Mouse (Mus musculus): ENCODE results near the gene Dpp8. TPM values are rescaled to one million over a fixed set of nuclear protein-coding genes. Genes with fewer than 3 reads are reported as not detected.
"Not testable (repeated sequence)": the region's sequence is repeated elsewhere in the genome, so short reads cannot be mapped to it uniquely, and the experiment has no call there.

Dpp8 gene
- total RNA-seq, 2 experiments from 2014 or later = 134 to 141 TPM

GRCm38 (mm10) chr9:65020991-65021886, 11.0 kb upstream of the Dpp8 start, which contains the start of gene Hacd3:
Gene Hacd3 (minus strand): TSS chr9:65021693.
- peak; percentile 89 to 90 for DNase-seq (ENCODE audit: low spot score in 2 of 2)
- intact Hi-C loops (cut with DNase I) = no loop called here

- no peak for DNase-seq (ENCODE audit: low spot score in 2 of 2)
- intact Hi-C loops (cut with DNase I) = no loop called here
Measured at GRCm38 (mm10) chr9:65021887-65022579, 10.2 kb upstream of the Dpp8 start.

- DNase-seq (ENCODE audit: low spot score in 2 of 2) = no peak
- intact Hi-C loops (cut with DNase I) = no loop called here
Measured at GRCm38 (mm10) chr9:65022580-65023135, 9.6 kb upstream of the Dpp8 start.

- DNase-seq (ENCODE audit: low spot score in 2 of 2) = no peak
- intact Hi-C loops (cut with DNase I) = no loop called here
Measured at GRCm38 (mm10) chr9:65023447-65023846, 8.8 kb upstream of the Dpp8 start.

DNA sequence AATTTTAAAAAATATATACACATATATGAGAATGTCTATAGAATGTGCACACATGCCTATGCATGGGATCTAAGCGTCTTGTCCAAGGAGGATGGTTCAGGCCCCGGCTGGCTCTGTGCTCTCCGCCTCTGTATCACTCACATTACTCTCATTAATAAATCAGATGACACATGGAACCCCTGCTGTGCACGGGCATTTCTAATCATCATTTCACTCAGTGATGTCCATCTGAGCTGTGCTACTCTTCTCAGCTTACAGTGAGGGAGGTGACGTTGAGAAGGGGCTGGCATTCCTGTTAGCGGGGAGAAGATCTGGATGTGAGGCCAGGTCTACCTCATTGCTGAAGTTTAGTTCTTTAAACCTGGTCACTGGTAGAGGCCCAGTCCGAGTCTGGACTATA, 5.0 kb upstream of the Dpp8 start:
- DNase-seq (ENCODE audit: low spot score in 2 of 2) = no peak

DNA sequence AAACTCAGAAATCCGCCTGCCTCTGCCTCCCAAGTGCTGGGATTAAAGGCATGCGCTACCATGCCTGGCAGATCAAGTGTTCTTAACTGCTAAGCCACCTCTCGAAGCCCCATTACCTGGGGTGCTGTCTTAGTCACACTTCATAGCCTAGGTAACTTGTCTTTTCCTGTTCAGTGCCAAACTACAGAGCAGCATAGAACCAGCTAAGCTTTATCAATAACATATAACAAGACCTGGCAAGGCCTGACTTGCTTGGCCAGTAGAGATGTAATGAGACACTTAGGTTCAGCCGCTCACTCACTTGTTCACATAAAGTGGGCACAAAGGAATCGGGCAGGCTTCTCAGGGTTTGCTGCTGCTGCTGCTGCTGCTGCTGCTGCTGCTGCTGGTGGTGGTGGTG, 3.9 kb upstream of the Dpp8 start:
- intact Hi-C loops (cut with DNase I) = no loop called here
- DNase-seq (ENCODE audit: low spot score in 2 of 2) = no peak

More for the DNA sequence above, 5.0 kb upstream of the Dpp8 start:
- intact Hi-C loops (cut with DNase I) = no loop called here

DNA sequence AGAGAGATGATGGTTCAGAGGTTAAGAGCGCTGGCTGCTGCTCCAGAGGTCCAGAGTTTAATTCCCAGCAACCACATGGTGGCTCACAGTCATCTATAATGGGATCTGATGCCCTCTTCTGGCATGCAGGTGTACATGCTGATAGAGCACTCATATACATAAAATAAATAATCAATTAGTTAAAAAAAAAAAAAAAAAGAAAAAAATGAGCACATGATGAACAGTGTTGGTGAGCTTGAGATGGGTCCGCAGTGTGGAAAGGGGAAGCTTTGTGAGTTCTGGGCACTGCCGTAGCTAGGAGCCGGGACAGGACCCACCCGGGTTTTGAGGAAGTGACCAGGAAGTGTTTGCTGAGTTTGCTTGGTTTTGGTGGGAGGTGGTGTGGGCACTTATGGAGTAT, 859 bp upstream of the Dpp8 start:
- intact Hi-C loops (cut with DNase I); DNase-seq (ENCODE audit: low spot score in 2 of 2): not testable (repeated sequence)

DNA sequence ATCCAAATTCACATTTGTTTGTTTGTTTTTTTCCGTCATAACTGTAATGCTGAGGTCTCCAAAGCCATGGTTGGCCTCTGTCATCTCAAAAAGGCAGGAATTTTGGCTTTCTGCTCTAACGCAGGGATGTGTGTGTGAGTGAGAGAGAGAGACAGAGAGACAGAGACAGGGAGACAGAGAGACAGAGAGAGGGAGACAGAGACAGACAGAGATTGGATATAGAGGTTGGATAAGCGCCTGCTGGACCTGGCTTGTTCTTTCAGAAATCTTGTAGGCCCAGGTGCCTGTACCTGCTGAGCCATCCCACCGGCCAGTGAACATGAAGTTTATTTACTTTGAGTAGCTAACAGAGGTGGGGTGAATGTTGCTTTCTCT, 333 bp upstream of the Dpp8 start:
- intact Hi-C loops (cut with DNase I) = no loop called here

DNA sequence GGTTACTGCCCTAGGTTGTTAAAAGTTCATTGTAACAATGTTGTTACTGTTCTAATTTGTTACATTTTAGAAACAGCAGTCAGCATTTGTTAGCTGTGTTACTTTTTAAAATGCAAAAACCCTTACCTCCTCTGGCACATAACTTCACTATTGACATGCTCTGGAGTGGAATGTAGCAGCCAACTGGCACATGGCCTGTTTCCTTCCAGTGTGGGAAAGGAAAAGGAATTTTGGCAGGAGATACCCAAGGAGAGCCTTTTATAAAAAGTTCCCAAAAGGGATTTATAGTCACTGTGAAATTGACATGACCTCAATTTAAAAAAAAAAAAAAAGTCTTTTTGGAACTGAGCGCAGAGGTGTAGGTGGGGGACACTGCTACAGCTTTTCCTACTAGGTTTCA, 4.2 kb downstream of the Dpp8 start:
- DNase-seq (ENCODE audit: low spot score in 2 of 2) = peak; percentile 33 to 38
- intact Hi-C loops (cut with DNase I) = no loop called here

More for the DNA sequence above, 333 bp upstream of the Dpp8 start:
- no peak for DNase-seq (ENCODE audit: low spot score in 2 of 2)

GRCm38 (mm10) chr9:65036861-65037260, 4.6 kb downstream of the Dpp8 start:
- intact Hi-C loops (cut with DNase I) = no loop called here
- no peak for DNase-seq (ENCODE audit: low spot score in 2 of 2)

GRCm38 (mm10) chr9:65041430-65041829, 9.2 kb downstream of the Dpp8 start:
- intact Hi-C loops (cut with DNase I) = loop anchor here (5.0 kb wide), 1 partner anchor 36 kb away; no protein-coding TSS in a partner anchor
- DNase-seq (ENCODE audit: low spot score in 2 of 2) = no peak

GRCm38 (mm10) chr9:65046993-65047392, 14.8 kb downstream of the Dpp8 start:
- intact Hi-C loops (cut with DNase I) = no loop called here
- DNase-seq (ENCODE audit: low spot score in 2 of 2) = no peak

DNA sequence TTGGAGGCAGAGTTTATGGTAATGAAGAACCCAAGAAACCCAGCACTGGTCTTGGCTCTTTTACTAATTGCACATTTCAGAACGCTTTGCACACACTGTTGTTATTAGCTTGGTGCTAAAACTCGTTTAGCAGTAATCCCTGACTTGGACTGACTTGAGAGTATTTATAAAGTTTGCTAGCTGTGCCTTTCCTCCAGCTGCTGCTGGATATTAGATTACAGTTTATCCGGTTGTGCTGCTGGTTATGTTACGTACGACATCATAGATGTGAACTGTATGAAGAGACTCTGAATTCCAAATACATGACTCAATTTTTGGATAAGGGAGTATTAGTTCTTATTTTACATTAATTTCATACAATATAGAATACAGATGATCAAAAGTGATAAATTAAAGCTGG, 17.2 kb downstream of the Dpp8 start:
- intact Hi-C loops (cut with DNase I) = no loop called here
- DNase-seq (ENCODE audit: low spot score in 2 of 2) = no peak

- intact Hi-C loops (cut with DNase I) = loop anchor here (10.0 kb wide), 1 partner anchor 254 kb away; no protein-coding TSS in a partner anchor
- DNase-seq (ENCODE audit: low spot score in 2 of 2) = no peak
Measured at GRCm38 (mm10) chr9:65050981-65051380, 18.8 kb downstream of the Dpp8 start.

- no peak for DNase-seq (ENCODE audit: low spot score in 2 of 2)
- intact Hi-C loops (cut with DNase I) = no loop called here
Measured at GRCm38 (mm10) chr9:65064251-65064650, 32.0 kb downstream of the Dpp8 start.

- no peak for DNase-seq (ENCODE audit: low spot score in 2 of 2)
- intact Hi-C loops (cut with DNase I) = loop anchor here (10.0 kb wide), 1 partner anchor 244 kb away; no protein-coding TSS in a partner anchor
Measured at GRCm38 (mm10) chr9:65070587-65070986, 38.4 kb downstream of the Dpp8 start.

DNA sequence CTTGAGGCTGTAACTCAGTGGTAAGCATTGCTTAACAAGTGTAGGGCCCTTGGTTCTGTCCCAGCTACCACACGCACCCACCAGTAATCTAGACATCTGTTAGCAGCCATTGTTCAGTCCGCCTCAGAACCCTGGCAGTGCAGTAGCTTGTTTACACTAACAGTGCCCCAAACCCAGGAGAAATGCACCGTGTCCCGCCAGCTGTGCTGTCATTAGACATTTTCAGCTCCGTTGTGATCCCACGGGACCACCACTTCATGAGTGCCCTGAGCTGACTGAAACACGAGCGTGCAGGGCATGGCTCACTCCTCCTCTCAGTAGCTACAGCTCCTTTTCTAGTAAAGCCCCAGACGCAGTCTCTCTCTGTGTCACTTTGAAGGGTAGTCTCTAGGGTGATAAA, 41.3 kb downstream of the Dpp8 start:
- intact Hi-C loops (cut with DNase I) = loop anchor here (10.0 kb wide), 1 partner anchor 241 kb away; no protein-coding TSS in a partner anchor

DNA sequence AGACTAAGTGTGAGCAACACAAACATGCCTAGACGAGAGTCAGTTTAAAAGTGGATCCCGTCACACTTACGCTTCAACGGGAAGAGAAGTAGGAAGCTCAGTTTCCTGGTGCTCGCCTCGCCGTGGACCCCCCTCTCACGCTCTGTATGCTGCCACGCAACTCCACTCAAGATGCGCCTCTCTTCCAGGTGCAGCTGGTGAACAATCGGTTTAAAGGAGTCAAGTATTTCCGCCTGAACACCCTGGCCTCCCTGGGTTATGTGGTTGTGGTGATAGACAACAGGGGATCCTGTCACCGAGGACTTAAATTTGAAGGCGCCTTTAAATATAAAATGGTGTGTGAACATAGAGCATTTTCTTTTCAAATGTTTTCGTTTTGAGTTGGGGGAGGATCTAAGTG, 42.0 kb downstream of the Dpp8 start:
- no peak for DNase-seq (ENCODE audit: low spot score in 2 of 2)
- intact Hi-C loops (cut with DNase I) = loop anchor here (10.0 kb wide), 1 partner anchor 241 kb away; no protein-coding TSS in a partner anchor

More for the DNA sequence above, 41.3 kb downstream of the Dpp8 start:
- no peak for DNase-seq (ENCODE audit: low spot score in 2 of 2)

DNA sequence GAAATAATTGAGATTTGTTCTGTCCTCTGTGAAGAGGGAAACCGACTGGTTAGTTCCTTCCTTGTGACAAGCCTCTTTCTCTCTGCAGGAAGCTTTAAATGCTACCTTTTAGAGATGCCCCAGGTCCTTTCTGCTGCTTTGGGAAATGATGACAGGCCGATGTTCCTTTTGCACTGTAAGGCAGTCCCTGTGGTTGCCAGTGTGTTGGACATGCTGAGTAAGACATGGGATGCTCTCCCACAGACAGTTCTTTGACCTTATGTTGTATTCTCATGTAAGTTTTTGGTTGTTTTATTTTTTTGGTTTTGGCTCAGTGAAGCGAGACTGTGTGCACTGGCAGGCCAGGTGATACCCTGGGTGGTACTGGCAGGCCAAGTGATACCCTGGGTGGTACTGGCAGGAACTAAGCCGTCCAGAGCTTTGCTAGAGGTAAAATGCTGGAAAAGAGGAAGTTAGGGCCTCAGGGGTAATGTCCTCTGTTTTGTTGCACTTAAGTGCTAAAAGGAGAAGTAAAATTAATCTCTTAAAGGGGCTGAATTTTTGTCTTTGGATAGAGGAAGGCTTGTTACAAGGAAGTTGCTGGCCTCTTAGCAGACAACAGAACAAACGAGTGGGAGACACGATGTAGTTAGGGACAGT, 42.8 kb downstream of the Dpp8 start:
- intact Hi-C loops (cut with DNase I) = loop anchor here (5.0 to 10.0 kb wide), 2 partner anchors 33 to 240 kb away; no protein-coding TSS in a partner anchor
- DNase-seq (ENCODE audit: low spot score in 2 of 2) = no peak

Measured in left cerebral cortex, postnatal 14 days (tissue).